Mouse (Mus musculus) natural killer cell, adult 2 months (primary cell): ENCODE results near the gene Pou5f1.

ENCODE experiments used
- DNase-seq, 2 experiments: peaks; one replicate each; pipeline ENCODE4 v3.0.0; 2022; ENCODE audit warnings: low spot score in 2 of 2

Pou5f1 gene

DNA sequence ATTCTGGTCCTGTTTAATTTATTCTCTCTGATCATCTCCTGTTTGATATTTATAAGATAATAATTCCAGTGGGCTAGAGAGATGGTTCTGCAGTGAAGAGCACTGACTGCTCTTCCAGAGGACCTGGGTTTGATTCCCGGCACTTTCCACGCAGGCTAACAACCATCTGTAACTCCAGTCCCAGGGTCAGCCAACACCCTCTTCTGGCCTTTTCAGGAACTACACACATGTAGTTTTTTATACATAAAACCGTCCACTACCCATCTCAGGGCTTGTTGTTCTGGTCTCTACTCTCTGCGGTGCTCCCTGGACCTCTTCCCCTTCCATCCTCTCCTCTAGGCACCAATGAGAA, 44.3 kb downstream of the Pou5f1 start:
- DNase-seq = no peak

DNA sequence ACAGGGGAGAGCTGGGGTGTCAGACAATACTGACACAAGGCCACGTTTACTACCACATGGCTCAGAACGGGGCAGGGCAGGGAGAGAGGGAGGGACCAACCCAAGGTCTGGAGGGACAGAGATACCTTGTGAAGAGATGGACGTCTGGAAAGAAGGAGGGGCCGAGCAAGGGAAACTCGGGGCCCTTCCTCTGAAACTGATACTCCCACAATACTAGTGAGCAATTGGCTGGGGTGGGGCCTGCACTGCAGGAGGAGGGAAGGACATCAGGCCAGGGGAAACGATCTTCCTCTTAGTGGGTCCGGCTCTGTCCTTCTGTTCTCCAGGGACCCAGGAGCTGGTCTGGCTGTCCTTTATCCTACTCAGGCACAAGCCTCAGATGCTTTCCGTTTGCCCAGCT, 45.1 kb downstream of the Pou5f1 start:
- no peak for DNase-seq

DNA sequence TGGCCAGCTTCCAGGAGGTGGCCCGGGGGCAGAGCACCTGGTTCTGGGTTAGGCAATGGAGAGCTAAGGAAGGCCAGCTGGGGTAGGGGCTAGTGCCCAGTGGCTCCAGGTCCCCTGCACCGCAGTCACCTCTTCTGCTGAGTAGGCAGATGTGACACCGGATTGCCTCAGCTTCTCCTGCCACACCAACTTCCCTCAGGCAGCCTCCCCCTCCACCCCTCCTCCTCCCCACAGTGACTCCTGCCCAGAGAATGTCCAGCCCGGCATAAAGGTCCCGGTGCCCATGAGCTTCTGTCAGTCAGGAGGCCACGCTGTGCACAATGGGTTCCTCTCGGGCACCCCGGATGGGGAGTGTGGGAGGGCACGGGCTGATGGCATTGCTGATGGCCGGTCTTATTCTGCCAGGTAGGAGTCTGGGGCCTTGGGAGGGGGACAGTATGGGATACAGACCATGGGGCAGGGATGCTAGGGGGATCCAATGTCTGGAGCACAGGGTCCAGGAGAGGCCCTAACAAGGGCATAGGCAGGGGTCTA, 46.1 kb downstream of the Pou5f1 start, which contains the start of gene Cdsn:
TSS of gene Cdsn (plus strand) at position 248 of the 534 bp plus-strand sequence.
- DNase-seq = no peak

DNA sequence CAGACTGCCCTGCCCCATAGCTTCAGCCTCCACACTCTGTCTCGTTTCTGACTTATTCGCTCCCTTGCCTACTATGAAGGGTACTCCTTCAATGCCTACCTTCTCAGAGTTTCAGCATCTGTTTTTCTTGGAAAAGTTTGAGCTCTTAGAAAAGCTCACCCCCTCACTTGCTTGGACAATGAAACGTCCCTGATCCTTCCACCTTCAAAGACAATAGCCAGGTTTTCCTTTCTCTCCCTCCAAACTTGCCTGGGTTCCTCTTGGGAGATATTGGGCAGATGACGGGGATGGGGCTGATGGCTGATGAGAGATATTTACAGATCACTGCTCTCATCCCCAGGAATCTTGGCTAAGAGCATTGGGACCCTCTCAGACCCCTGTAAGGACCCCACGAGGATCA, 48.5 kb downstream of the Pou5f1 start:
- no peak for DNase-seq

DNA sequence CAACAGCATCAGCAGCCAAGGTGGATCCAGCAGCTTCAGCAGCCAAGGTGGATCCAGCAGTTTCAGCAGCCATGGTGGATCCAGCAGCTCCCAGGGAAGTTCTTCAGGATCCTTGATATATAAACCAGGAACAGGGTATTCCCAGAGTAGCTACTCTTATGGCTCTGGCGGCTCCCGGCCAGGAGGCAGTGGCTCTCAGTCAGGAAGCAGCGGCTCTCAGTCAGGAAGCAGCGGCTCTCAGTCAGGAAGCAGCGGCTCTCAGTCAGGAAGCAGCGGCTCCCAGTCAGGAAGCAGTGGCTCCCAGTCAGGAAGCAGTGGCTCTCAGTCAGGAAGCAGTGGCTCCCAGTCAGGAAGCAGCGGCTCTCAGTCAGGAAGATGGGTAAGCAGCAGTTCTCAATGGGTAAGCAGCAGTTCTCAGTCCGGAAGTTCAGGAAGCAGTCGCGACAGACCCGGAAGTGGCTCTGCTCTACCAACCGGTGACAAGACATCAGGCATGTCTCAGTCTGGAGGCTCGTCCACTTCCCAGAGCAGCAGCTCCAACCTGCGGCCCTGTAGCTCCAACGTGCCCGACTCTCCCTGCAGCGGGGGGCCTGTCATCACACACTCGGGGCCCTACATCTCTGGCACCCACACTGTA, 49.1 kb downstream of the Pou5f1 start:
- no peak for DNase-seq

DNA sequence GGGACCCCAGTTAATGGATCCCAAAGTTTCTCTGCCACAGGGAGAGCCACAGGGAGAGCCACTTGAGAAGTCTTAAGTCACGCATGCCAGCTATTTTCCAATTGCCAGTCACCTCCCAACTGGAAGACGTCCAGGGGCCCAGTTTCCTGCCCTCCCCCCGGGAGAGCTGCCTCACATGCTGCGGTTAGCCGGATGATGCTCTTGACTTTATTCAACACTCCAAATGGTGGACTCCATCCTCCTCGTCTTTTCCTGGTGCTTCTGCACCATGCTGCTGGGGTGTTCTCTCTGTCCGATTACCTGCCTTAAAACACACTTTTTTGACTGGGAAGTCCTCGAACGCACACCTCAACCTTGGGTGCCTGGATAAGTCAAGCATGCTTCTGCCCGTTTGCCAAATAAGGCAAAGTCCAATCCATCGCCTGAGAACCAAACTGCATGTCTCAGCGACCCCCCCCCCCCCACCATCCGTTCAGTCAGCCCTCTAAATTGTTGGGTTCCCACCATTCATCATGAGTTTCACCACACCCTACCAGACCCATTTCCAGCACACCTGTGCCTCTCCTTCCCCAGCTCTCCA, 50.5 kb downstream of the Pou5f1 start:
- no peak for DNase-seq

DNA sequence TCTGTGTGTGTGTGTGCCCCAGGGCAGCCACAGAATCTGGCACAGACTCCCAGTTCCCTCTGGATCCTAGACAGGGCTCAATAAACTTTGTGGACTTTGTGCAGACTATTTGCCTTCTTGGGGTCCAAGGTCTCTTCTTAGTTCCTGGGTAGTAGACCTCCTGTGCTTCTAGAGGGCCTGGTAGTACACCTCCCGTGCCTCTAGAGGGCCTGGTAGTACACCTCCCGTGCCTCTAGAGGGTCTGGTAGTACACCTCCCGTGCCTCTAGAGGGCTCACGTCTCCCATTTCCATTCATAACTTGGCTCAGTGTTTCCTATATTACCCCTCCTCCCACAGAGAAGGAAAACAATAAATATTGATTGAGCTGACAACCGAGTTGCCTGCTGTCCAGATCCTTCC, 51.0 kb downstream of the Pou5f1 start:
- DNase-seq = peak in 1 of 2 experiments; percentile 48

DNA sequence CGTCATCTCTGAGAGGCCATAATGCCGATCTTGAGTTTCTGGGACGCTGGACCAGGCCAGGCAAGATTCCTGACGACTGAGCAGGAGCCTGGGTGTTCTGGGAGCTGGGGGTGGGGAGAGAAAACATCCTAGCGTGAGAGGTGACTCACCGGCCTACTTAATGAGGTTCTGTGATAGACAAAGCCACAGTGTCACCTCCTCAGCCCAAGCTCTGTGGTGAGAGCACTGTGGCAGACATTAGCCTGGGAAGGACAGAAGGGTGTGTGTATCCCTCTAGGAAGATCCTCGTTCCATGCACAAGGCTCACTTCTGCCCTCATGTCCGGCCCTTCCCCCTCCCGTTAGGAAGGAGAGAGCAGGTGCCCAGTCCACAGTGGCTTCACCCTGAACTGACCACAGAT, 51.5 kb downstream of the Pou5f1 start:
- DNase-seq = no peak

DNA sequence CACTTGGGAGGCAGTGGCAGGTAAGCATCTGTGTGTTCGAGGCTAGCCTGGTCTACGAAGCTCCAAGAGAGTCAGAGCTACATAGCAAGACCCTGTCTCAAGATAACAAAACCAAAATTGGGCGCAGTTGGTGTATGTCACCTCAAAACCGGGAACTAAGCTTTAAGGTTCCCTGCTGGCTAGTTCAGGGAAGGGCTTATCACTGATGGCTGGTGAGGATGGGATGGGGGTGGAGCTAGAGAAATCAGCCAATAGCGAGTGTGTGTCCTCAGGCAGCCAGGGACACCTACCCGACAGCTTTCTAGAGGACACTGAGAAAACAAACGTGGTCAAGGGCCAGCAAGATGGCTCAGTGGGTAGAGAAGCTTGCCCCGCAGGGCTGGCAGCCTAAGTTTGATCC, 52.4 kb downstream of the Pou5f1 start:
- no peak for DNase-seq
